Mouse (Mus musculus) limb, embryonic 13.5 days (tissue): ENCODE data around the gene Sohlh1. TPM values are rescaled to one million over a fixed set of nuclear protein-coding genes. Genes with fewer than 3 reads are reported as not detected.
A peak's percentile ranks its signal among the peaks of the same experiment; 100 is the strongest.

Experiments
- ATAC-seq: fragments of 200-750 bp; cut with Nextera tagmentation; 2 replicates; pipeline ENCODE4 v1.8.0; 2017; ENCODE audit warnings: low read depth, moderate number of reproducible peaks, moderate TSS enrichment; ENCODE audit not compliant: low FRiP score
- H3K27ac ChIP-seq: fragments of 300-500 bp; sonication (generic); 2 replicates; pipeline ENCODE4 v1.5.1; 2015; ENCODE audit warnings: inconsistent platforms, mild to moderate bottlenecking, moderate library complexity
- H3K27me3 ChIP-seq: fragments of 300-500 bp; sonication (generic); 2 replicates; pipeline ENCODE4 v1.6.1; 2015; ENCODE audit warnings: mild to moderate bottlenecking, inconsistent platforms
- H3K36me3 ChIP-seq: fragments of 300-500 bp; sonication (generic); 2 replicates; pipeline ENCODE4 v1.6.1; 2015; ENCODE audit warnings: inconsistent platforms, mild to moderate bottlenecking, moderate library complexity
- H3K4me1 ChIP-seq: fragments of 300-500 bp; sonication (generic); 2 replicates; pipeline ENCODE4 v1.6.1; 2015; ENCODE audit warnings: inconsistent platforms
- H3K4me2 ChIP-seq: fragments of 300-500 bp; sonication (generic); replicated peaks from 2 replicates; pipeline ENCODE4 v1.6.1; 2015; ENCODE audit warnings: inconsistent platforms, mild to moderate bottlenecking, moderate library complexity
- H3K4me3 ChIP-seq: fragments of 300-500 bp; sonication (generic); 2 replicates; pipeline ENCODE4 v1.5.1; 2015; ENCODE audit warnings: moderate library complexity, mild to moderate bottlenecking, inconsistent platforms
- H3K9ac ChIP-seq: fragments of 300-500 bp; sonication (generic); 2 replicates; pipeline ENCODE4 v1.6.1; 2015; ENCODE audit warnings: mild to moderate bottlenecking, inconsistent platforms
- H3K9me3 ChIP-seq: fragments of 300-500 bp; sonication (generic); 2 replicates; pipeline ENCODE4 v1.6.1; 2016; ENCODE audit warnings: inconsistent platforms
- WGBS: fragments of 180-500 bp; shearing (Covaris S2); methylation state at CpG from one replicate; pipeline ENCODE4 v1.1.7; 2015; 5-methylcytosine and 5-hydroxymethylcytosine counted together
- polyA plus RNA-seq: library from polyadenylated mRNA; unstranded; fragments of >200 nt; fragmentation: Nextera tagmentation; extraction: Ambion mirVana; gene quantifications from 2 replicates; pipeline ENCODE4 v1.2.1, GENCODE M21; 2015

The Sohlh1 gene
- polyA plus RNA-seq = 0.14 and 0.29 TPM in 2 replicates

GRCm38 (mm10) chr2:25847226-25847625 is at the start of gene Sohlh1:
Gene Sohlh1, minus strand, starts transcription at chr2:25847248.
- H3K9ac ChIP-seq = no peak within 1 kb of the TSS
- no peak for ATAC-seq
- H3K4me2 ChIP-seq = no peak within 1 kb of the TSS
- no peaks in the 10 kb centered on the region for H3K36me3 ChIP-seq
- no peak within 1 kb of the TSS; the same call in 1 of the 2 replicates for H3K27ac ChIP-seq
- H3K27me3 ChIP-seq = 0 out of 2 replicates have a peak, but pooled peaks cover 3% of the 10 kb centered on the region
- 80% methylated on average over 16 of the region's 16 CpGs for WGBS
- H3K4me1 ChIP-seq = peaks cover 14% of the 10 kb centered on the region
- no peak within 1 kb of the TSS for H3K4me3 ChIP-seq
- H3K9me3 ChIP-seq = 0 out of 2 replicates have a peak, but pooled peaks cover 5% of the 10 kb centered on the region

- H3K27me3 ChIP-seq = no peaks in the 10 kb centered on the region
- no peak overlapping the region for H3K4me3 ChIP-seq
- no peak overlapping the region for H3K4me2 ChIP-seq
- no peak for ATAC-seq
- 81% methylated on average over 7 of the region's 7 CpGs for WGBS
- H3K36me3 ChIP-seq = no peaks in the 10 kb centered on the region
- no peaks in the 10 kb centered on the region for H3K4me1 ChIP-seq
- H3K9ac ChIP-seq = no peak overlapping the region
- no peak overlapping the region for H3K27ac ChIP-seq
- no peaks in the 10 kb centered on the region for H3K9me3 ChIP-seq
Measured at GRCm38 (mm10) chr2:25892440-25892839, 45.4 kb upstream of the Sohlh1 start.

- H3K4me3 ChIP-seq = no peak overlapping the region
- H3K27me3 ChIP-seq = no peaks in the 10 kb centered on the region
- no peaks in the 10 kb centered on the region for H3K4me1 ChIP-seq
- no peak overlapping the region for H3K27ac ChIP-seq
- no peak for ATAC-seq
- H3K4me2 ChIP-seq = no peak overlapping the region
- no peaks in the 10 kb centered on the region for H3K36me3 ChIP-seq
- no peak overlapping the region for H3K9ac ChIP-seq
- WGBS = 66% methylated on average over 5 of the region's 5 CpGs
- H3K9me3 ChIP-seq = no peaks in the 10 kb centered on the region
Measured at GRCm38 (mm10) chr2:25888144-25888543, 41.1 kb upstream of the Sohlh1 start.

- H3K4me3 ChIP-seq = no peak overlapping the region
- no peaks in the 10 kb centered on the region for H3K9me3 ChIP-seq
- no peaks in the 10 kb centered on the region for H3K27me3 ChIP-seq
- ATAC-seq = no peak
- H3K9ac ChIP-seq = no peak overlapping the region
- H3K4me1 ChIP-seq = no peaks in the 10 kb centered on the region
- H3K27ac ChIP-seq = no peak overlapping the region
- 65% methylated on average over 8 of the region's 8 CpGs for WGBS
- H3K36me3 ChIP-seq = no peaks in the 10 kb centered on the region
- H3K4me2 ChIP-seq = no peak overlapping the region
Measured at GRCm38 (mm10) chr2:25887226-25887625, 40.2 kb upstream of the Sohlh1 start.

- peaks cover 7% of the 10 kb centered on the region; the same call in 1 of the 2 replicates for H3K27me3 ChIP-seq
- ATAC-seq = no peak
- no peak overlapping the region for H3K4me3 ChIP-seq
- H3K4me1 ChIP-seq = no peaks in the 10 kb centered on the region
- H3K9ac ChIP-seq = no peak overlapping the region
- no peaks in the 10 kb centered on the region for H3K36me3 ChIP-seq
- no peak overlapping the region for H3K27ac ChIP-seq
- no peaks in the 10 kb centered on the region for H3K9me3 ChIP-seq
- no peak overlapping the region for H3K4me2 ChIP-seq
- WGBS = 92% methylated on average over 3 of the region's 3 CpGs
Measured at GRCm38 (mm10) chr2:25884756-25885155, 37.7 kb upstream of the Sohlh1 start.

GRCm38 (mm10) chr2:25882276-25882675 is 35.2 kb upstream of the Sohlh1 start:
- no peak overlapping the region for H3K4me2 ChIP-seq
- 30% methylated on average over 1 of the region's 1 CpGs for WGBS

GRCm38 (mm10) chr2:25879061-25879460 is 32.0 kb upstream of the Sohlh1 start:
- WGBS = 69% methylated on average over 4 of the region's 4 CpGs
- ATAC-seq = no peak
- Histone ChIP-seq H3K27ac (no peak overlapping the region), H3K4me2 (no peak overlapping the region), H3K9me3 (0 out of 2 replicates have a peak, but pooled peaks cover 4% of the 10 kb centered on the region), H3K4me1 (peaks cover 7% of the 10 kb centered on the region), H3K36me3 (no peaks in the 10 kb centered on the region), H3K9ac (no peak overlapping the region), H3K4me3 (no peak overlapping the region), H3K27me3 (peaks cover 63% of the 10 kb centered on the region)

More at GRCm38 (mm10) chr2:25882276-25882675, 35.2 kb upstream of the Sohlh1 start:
- Histone ChIP-seq H3K27me3 (peaks cover 32% of the 10 kb centered on the region), H3K36me3 (no peaks in the 10 kb centered on the region), H3K27ac (no peak overlapping the region), H3K4me1 (peaks cover 7% of the 10 kb centered on the region), H3K9me3 (no peaks in the 10 kb centered on the region), H3K4me3 (no peak overlapping the region), H3K9ac (no peak overlapping the region)
- ATAC-seq = no peak

GRCm38 (mm10) chr2:25878516-25878915 is 31.5 kb upstream of the Sohlh1 start:
- Histone ChIP-seq H3K4me2 (peak overlapping the region; percentile 71; the same call in 1 of the 2 replicates), H3K27ac (no peak overlapping the region), H3K27me3 (peaks cover 63% of the 10 kb centered on the region), H3K4me3 (no peak overlapping the region), H3K36me3 (no peaks in the 10 kb centered on the region), H3K9ac (no peak overlapping the region), H3K4me1 (peaks cover 7% of the 10 kb centered on the region), H3K9me3 (0 out of 2 replicates have a peak, but pooled peaks cover 4% of the 10 kb centered on the region)
- WGBS = 71% methylated on average over 2 of the region's 2 CpGs
- ATAC-seq = no peak

GRCm38 (mm10) chr2:25877736-25878268 is 30.8 kb upstream of the Sohlh1 start:
- Histone ChIP-seq H3K9ac (peak overlapping the region; percentile 58), H3K4me1 (peaks cover 7% of the 10 kb centered on the region), H3K4me2 (peak overlapping the region; percentile 71), H3K4me3 (peak overlapping the region; percentile 45), H3K36me3 (no peaks in the 10 kb centered on the region), H3K27ac (no peak overlapping the region), H3K9me3 (0 out of 2 replicates have a peak, but pooled peaks cover 4% of the 10 kb centered on the region), H3K27me3 (peaks cover 63% of the 10 kb centered on the region)
- WGBS = 2% methylated on average over 42 of the region's 49 CpGs
- no peak for ATAC-seq

- 35% methylated on average over 7 of the region's 7 CpGs for WGBS
- H3K36me3 ChIP-seq = no peaks in the 10 kb centered on the region
- peak overlapping the region; percentile 58; the same call in 1 of the 2 replicates for H3K9ac ChIP-seq
- no peak overlapping the region for H3K27ac ChIP-seq
- H3K4me3 ChIP-seq = peak overlapping the region; percentile 45
- H3K27me3 ChIP-seq = peaks cover 63% of the 10 kb centered on the region
- no peak for ATAC-seq
- H3K9me3 ChIP-seq = 0 out of 2 replicates have a peak, but pooled peaks cover 4% of the 10 kb centered on the region
- peak overlapping the region; percentile 71 for H3K4me2 ChIP-seq
- peaks cover 7% of the 10 kb centered on the region for H3K4me1 ChIP-seq
Measured at GRCm38 (mm10) chr2:25877250-25877735, 30.2 kb upstream of the Sohlh1 start.

GRCm38 (mm10) chr2:25866656-25867055 is 19.6 kb upstream of the Sohlh1 start:
- no peak overlapping the region for H3K4me3 ChIP-seq
- no peak for ATAC-seq
- no peak overlapping the region for H3K4me2 ChIP-seq
- 53% methylated on average over 5 of the region's 5 CpGs for WGBS
- no peak overlapping the region for H3K27ac ChIP-seq
- H3K9me3 ChIP-seq = no peaks in the 10 kb centered on the region
- peaks cover 63% of the 10 kb centered on the region for H3K27me3 ChIP-seq
- H3K9ac ChIP-seq = no peak overlapping the region
- H3K36me3 ChIP-seq = no peaks in the 10 kb centered on the region
- H3K4me1 ChIP-seq = peaks cover 18% of the 10 kb centered on the region

- ATAC-seq = no peak
- 14% methylated on average over 4 of the region's 4 CpGs for WGBS
- H3K4me1 ChIP-seq = peaks cover 18% of the 10 kb centered on the region
- H3K9me3 ChIP-seq = no peaks in the 10 kb centered on the region
- H3K36me3 ChIP-seq = no peaks in the 10 kb centered on the region
- H3K4me2 ChIP-seq = no peak overlapping the region
- H3K4me3 ChIP-seq = no peak overlapping the region
- no peak overlapping the region for H3K9ac ChIP-seq
- H3K27me3 ChIP-seq = peaks cover 63% of the 10 kb centered on the region
- no peak overlapping the region for H3K27ac ChIP-seq
Measured at GRCm38 (mm10) chr2:25865412-25865811, 18.4 kb upstream of the Sohlh1 start.
